In the genomic region with DNA sequence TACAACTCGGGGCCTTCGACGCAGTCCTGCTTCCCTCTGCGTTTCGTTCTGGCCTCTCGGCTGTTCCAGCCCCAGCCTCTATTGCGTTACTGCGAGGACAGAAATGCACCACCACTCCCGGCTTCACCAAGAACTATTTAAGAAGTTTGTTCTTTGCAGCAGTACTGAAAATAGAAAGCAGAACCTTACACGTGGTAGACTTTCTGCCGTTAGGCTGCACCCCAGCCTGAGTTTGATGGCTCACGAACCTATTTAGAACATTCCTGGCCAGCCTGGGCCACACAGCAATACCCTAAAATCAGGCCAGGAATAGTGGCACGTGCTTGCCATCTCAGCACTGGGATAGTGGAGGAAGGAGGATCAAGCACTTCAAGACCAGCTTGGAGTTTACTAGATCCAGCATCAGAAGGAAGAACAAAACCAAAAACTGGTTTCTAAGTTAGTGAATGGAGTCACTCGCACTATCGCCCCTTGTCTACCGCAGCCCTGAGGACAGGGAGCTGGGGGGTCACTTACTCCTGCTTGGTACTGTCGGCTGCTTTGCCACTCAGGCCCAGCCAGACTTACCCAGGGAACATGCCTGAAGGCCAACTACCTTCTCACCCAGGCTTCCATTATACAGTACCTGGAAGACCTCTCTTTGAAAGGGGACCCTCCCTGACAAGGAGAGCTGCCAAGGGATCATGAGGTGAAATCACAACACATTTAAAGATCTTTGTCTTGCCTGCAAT, we compare ENCODE assay signal across 8 mouse cellular contexts. TPM values are rescaled to one million over a fixed set of nuclear protein-coding genes. Genes with fewer than 3 reads are reported as not detected.
DNase-seq lines count a peak whose midpoint lies in the region; ATAC-seq and TF ChIP-seq lines count a peak whose summit lies in the region.

No protein-coding gene starts in this region.

- peak overlapping the region; percentile 76 for H3K9ac ChIP-seq in liver, adult 2 months (ENCODE audit: low read depth, low read length)
- peak overlapping the region; percentile 58 for H3K9ac ChIP-seq in embryonic facial prominence, embryonic 12.5 days
- peak overlapping the region; percentile 69 for H3K9ac ChIP-seq in intestine, embryonic 15.5 days
- peak overlapping the region; percentile 53 for H3K9ac ChIP-seq in neural tube, embryonic 15.5 days (replicated peaks)

- peak overlapping the region; percentile 70 for H3K4me2 ChIP-seq in embryonic facial prominence, embryonic 12.5 days (replicated peaks)
- peak overlapping the region; percentile 70 for H3K4me2 ChIP-seq in intestine, embryonic 15.5 days (replicated peaks)
- H3K4me2 ChIP-seq in neural tube, embryonic 15.5 days, result peak overlapping the region; percentile 71

- TF ChIP-seq POLR2A in liver, adult 2 months (IDR thresholded peaks at IDR 0.05; ENCODE audit: extremely low read depth, insufficient read depth, low read length), result no peak

- H3K4me1 ChIP-seq in liver, adult 2 months (ENCODE audit: control insufficient read depth, insufficient read depth, low read length), result peaks cover 18% of the 10 kb centered on the region
- peaks cover 23% of the 10 kb centered on the region for H3K4me1 ChIP-seq in embryonic facial prominence, embryonic 12.5 days
- peaks cover 30% of the 10 kb centered on the region for H3K4me1 ChIP-seq in intestine, embryonic 15.5 days (replicated peaks)
- peaks cover 37% of the 10 kb centered on the region for H3K4me1 ChIP-seq in neural tube, embryonic 15.5 days

- peak overlapping the region; percentile 58 for H3K27ac ChIP-seq in liver, adult 2 months (replicated peaks; ENCODE audit: insufficient read depth, low read depth, low read length)
- peak overlapping the region; percentile 100 for H3K27ac ChIP-seq in embryonic facial prominence, embryonic 12.5 days
- peak overlapping the region; percentile 86 for H3K27ac ChIP-seq in intestine, embryonic 15.5 days
- H3K27ac ChIP-seq in neural tube, embryonic 15.5 days (replicated peaks), result peak overlapping the region; percentile 100

- intact Hi-C loops in gastrocnemius, postnatal 14 days (cut with DNase I; ENCODE audit: low total_unique reads), result no loop called here

- no peak for DNase-seq in liver, adult 2 months (ENCODE audit: extremely low read depth, low read depth, low spot score)
- no peak for DNase-seq in liver
- no peak for DNase-seq in adrenal gland, postnatal 14 days
- DNase-seq in cerebellum, adult 8-10 months, result no peak
- no peak for DNase-seq in gastrocnemius, postnatal 14 days

- H3K9me3 ChIP-seq in embryonic facial prominence, embryonic 12.5 days, result no peaks in the 10 kb centered on the region
- H3K9me3 ChIP-seq in intestine, embryonic 15.5 days, result no peaks in the 10 kb centered on the region
- H3K9me3 ChIP-seq in neural tube, embryonic 15.5 days (replicated peaks), result no peaks in the 10 kb centered on the region

- no peak for ATAC-seq in embryonic facial prominence, embryonic 12.5 days (ENCODE audit: insufficient number of reproducible peaks, insufficient read depth, low FRiP score, low TSS enrichment)
- ATAC-seq in intestine, embryonic 15.5 days, result no peak
- no peak for ATAC-seq in neural tube, embryonic 15.5 days (ENCODE audit: low FRiP score)

- 13% methylated on average over 17 of the region's 17 CpGs for WGBS in liver, adult 2 months
- WGBS in embryonic facial prominence, embryonic 12.5 days, result 14% methylated on average over 17 of the region's 17 CpGs
- WGBS in intestine, embryonic 15.5 days, result 11% methylated on average over 17 of the region's 17 CpGs
- 14% methylated on average over 17 of the region's 17 CpGs for WGBS in neural tube, embryonic 15.5 days

- H3K79me2 ChIP-seq in liver, adult 2 months (ENCODE audit: control insufficient read depth, insufficient read depth, low read length), result peaks cover 8% of the 10 kb centered on the region

- H3K27me3 ChIP-seq in liver, adult 2 months (ENCODE audit: control insufficient read depth, insufficient read depth, low read length), result no peaks in the 10 kb centered on the region
- H3K27me3 ChIP-seq in embryonic facial prominence, embryonic 12.5 days, result no peaks in the 10 kb centered on the region
- H3K27me3 ChIP-seq in intestine, embryonic 15.5 days (replicated peaks), result no peaks in the 10 kb centered on the region
- no peaks in the 10 kb centered on the region for H3K27me3 ChIP-seq in neural tube, embryonic 15.5 days (replicated peaks)

- TF ChIP-seq CTCF in liver, adult 2 months (IDR thresholded peaks at IDR 0.05; ENCODE audit: low read depth, low read length), result no peak

- peaks cover 10% of the 10 kb centered on the region; the same call in 1 of the 2 replicates for H3K36me3 ChIP-seq in liver, adult 2 months (ENCODE audit: control insufficient read depth, insufficient read depth, low read length)
- H3K36me3 ChIP-seq in embryonic facial prominence, embryonic 12.5 days, result peaks cover 50% of the 10 kb centered on the region
- H3K36me3 ChIP-seq in intestine, embryonic 15.5 days, result peaks cover 34% of the 10 kb centered on the region
- H3K36me3 ChIP-seq in neural tube, embryonic 15.5 days, result peaks cover 38% of the 10 kb centered on the region

- H3K4me3 ChIP-seq in liver, adult 2 months (ENCODE audit: insufficient read depth, low read depth, low read length), result peak overlapping the region; percentile 54
- H3K4me3 ChIP-seq in embryonic facial prominence, embryonic 12.5 days, result peak overlapping the region; percentile 73
- peak overlapping the region; percentile 74 for H3K4me3 ChIP-seq in intestine, embryonic 15.5 days (replicated peaks)
- H3K4me3 ChIP-seq in neural tube, embryonic 15.5 days (replicated peaks), result peak overlapping the region; percentile 70

RNA-seq across cellular contexts. Expression of gene Mbd3, which starts 0.8 kb away (rescaled TPM):
- 21.1 and 32.8 TPM in 2 replicates for total RNA-seq in liver, adult 2 months (2014; rRNA removed)
- polyA plus RNA-seq in liver, adult 2 months (2012; rRNA removed), result 73.5 and 76.7 TPM in 2 replicates
- 332 and 349 TPM in 2 replicates for polyA plus RNA-seq in embryonic facial prominence, embryonic 12.5 days (2016; fragmentation: Nextera tagmentation; extraction: Ambion mirVana)
- 180 and 201 TPM in 2 replicates for polyA plus RNA-seq in intestine, embryonic 15.5 days (2015; fragmentation: Nextera tagmentation; extraction: Ambion mirVana)
- polyA plus RNA-seq in neural tube, embryonic 15.5 days (2015; fragmentation: Nextera tagmentation; extraction: Ambion mirVana), result 195 and 209 TPM in 2 replicates
- 106 and 116 TPM in 2 replicates for total RNA-seq in adrenal gland, postnatal 14 days (2021)
- total RNA-seq in gastrocnemius, postnatal 14 days (2021), result 100 to 1,000 TPM in 1 of 2 experiments, 10 to 100 TPM in 1; 81.0 to 102 TPM

RNA-seq across cellular contexts. Expression of gene Uqcr11, which starts 6.5 kb away (rescaled TPM):
- total RNA-seq in liver, adult 2 months (2014; rRNA removed), result 1,362 and 1,401 TPM in 2 replicates
- polyA plus RNA-seq in liver, adult 2 months (2012; rRNA removed), result 2,210 and 2,521 TPM in 2 replicates
- 403 and 464 TPM in 2 replicates for polyA plus RNA-seq in embryonic facial prominence, embryonic 12.5 days (2016; fragmentation: Nextera tagmentation; extraction: Ambion mirVana)
- 890 and 1,161 TPM in 2 replicates for polyA plus RNA-seq in intestine, embryonic 15.5 days (2015; fragmentation: Nextera tagmentation; extraction: Ambion mirVana)
- polyA plus RNA-seq in neural tube, embryonic 15.5 days (2015; fragmentation: Nextera tagmentation; extraction: Ambion mirVana), result 731 and 790 TPM in 2 replicates
- 1,202 and 1,279 TPM in 2 replicates for total RNA-seq in adrenal gland, postnatal 14 days (2021)
- total RNA-seq in gastrocnemius, postnatal 14 days (2021), result 100 to 1,000 TPM; 793 to 884 TPM

RNA-seq across cellular contexts. Expression of gene Mex3d, which starts 12.7 kb away (rescaled TPM):
- 1.0 and 2.6 TPM in 2 replicates for total RNA-seq in liver, adult 2 months (2014; rRNA removed)
- polyA plus RNA-seq in liver, adult 2 months (2012; rRNA removed), result 2.1 and 2.4 TPM in 2 replicates
- 13.1 and 14.9 TPM in 2 replicates for polyA plus RNA-seq in embryonic facial prominence, embryonic 12.5 days (2016; fragmentation: Nextera tagmentation; extraction: Ambion mirVana)
- polyA plus RNA-seq in intestine, embryonic 15.5 days (2015; fragmentation: Nextera tagmentation; extraction: Ambion mirVana), result 5.5 and 6.9 TPM in 2 replicates
- 9.1 and 14.0 TPM in 2 replicates for polyA plus RNA-seq in neural tube, embryonic 15.5 days (2015; fragmentation: Nextera tagmentation; extraction: Ambion mirVana)
- total RNA-seq in adrenal gland, postnatal 14 days (2021), result 21.8 and 22.8 TPM in 2 replicates
- 1 to 10 TPM; 5.2 to 6.0 TPM for total RNA-seq in gastrocnemius, postnatal 14 days (2021)

RNA-seq across cellular contexts. Expression of gene Tcf3, which starts 33.3 kb away (rescaled TPM):
- 6.4 and 9.9 TPM in 2 replicates for total RNA-seq in liver, adult 2 months (2014; rRNA removed)
- 19.6 and 20.2 TPM in 2 replicates for polyA plus RNA-seq in liver, adult 2 months (2012; rRNA removed)
- 251 and 258 TPM in 2 replicates for polyA plus RNA-seq in embryonic facial prominence, embryonic 12.5 days (2016; fragmentation: Nextera tagmentation; extraction: Ambion mirVana)
- polyA plus RNA-seq in intestine, embryonic 15.5 days (2015; fragmentation: Nextera tagmentation; extraction: Ambion mirVana), result 91.7 and 94.2 TPM in 2 replicates
- polyA plus RNA-seq in neural tube, embryonic 15.5 days (2015; fragmentation: Nextera tagmentation; extraction: Ambion mirVana), result 33.4 and 51.7 TPM in 2 replicates
- 54.4 and 61.8 TPM in 2 replicates for total RNA-seq in adrenal gland, postnatal 14 days (2021)
- total RNA-seq in gastrocnemius, postnatal 14 days (2021), result 10 to 100 TPM; 18.1 to 24.6 TPM

RNA-seq across cellular contexts. Expression of gene Plk5, which starts 43.9 kb away (rescaled TPM):
- 0.60 and 1.4 TPM in 2 replicates for total RNA-seq in liver, adult 2 months (2014; rRNA removed)
- polyA plus RNA-seq in liver, adult 2 months (2012; rRNA removed), result 3.5 and 6.6 TPM in 2 replicates
- polyA plus RNA-seq in embryonic facial prominence, embryonic 12.5 days (2016; fragmentation: Nextera tagmentation; extraction: Ambion mirVana), result 0.87 and 1.2 TPM in 2 replicates
- 0.32 and 0.63 TPM in 2 replicates for polyA plus RNA-seq in intestine, embryonic 15.5 days (2015; fragmentation: Nextera tagmentation; extraction: Ambion mirVana)
- polyA plus RNA-seq in neural tube, embryonic 15.5 days (2015; fragmentation: Nextera tagmentation; extraction: Ambion mirVana), result 3.9 and 6.1 TPM in 2 replicates
- total RNA-seq in adrenal gland, postnatal 14 days (2021), result 0.30 and 0.44 TPM in 2 replicates
- under 1 TPM; 0.12 to 0.13 TPM for total RNA-seq in gastrocnemius, postnatal 14 days (2021)
